Mouse (Mus musculus): Measurements from ENCODE around the gene Anp32a.

GRCm38 (mm10) chr9:62369172-62369571 lies 28.1 kb downstream of the Anp32a start:
- TF ChIP-seq CTCF (IDR thresholded peaks at IDR 0.05; ENCODE audit: low read depth) (no peak), EP300 (IDR thresholded peaks at IDR 0.05; ENCODE audit: low read depth) (no peak)

All from heart, postnatal 0 days (tissue).